Mouse (Mus musculus): Measurements from ENCODE around the gene Oip5.
"Not testable (repeated sequence)": the region's sequence is repeated elsewhere in the genome, so short reads cannot be mapped to it uniquely, and the experiment has no call there.

Gene Oip5

GRCm38 (mm10) chr2:119618199-119618982 is at the start of gene Oip5, which contains the start of gene Nusap1:
Gene Oip5, minus strand, starts transcription at chr2:119618469.
Gene Nusap1, plus strand, starts transcription at chr2:119618298.
- DNase-seq = peak; percentile 90

- not testable (repeated sequence) for DNase-seq
Observed at GRCm38 (mm10) chr2:119665744-119666143, 47.5 kb upstream of the Oip5 start.

GRCm38 (mm10) chr2:119662220-119663182 is 44.2 kb upstream of the Oip5 start, which contains the start of gene Ndufaf1:
Gene Ndufaf1, minus strand, starts transcription at chr2:119662827.
- peak; percentile 73 for DNase-seq

GRCm38 (mm10) chr2:119644254-119644653 is 26.0 kb upstream of the Oip5 start:
- no peak for DNase-seq

GRCm38 (mm10) chr2:119641214-119641912 is 23.1 kb upstream of the Oip5 start:
- DNase-seq = no peak

GRCm38 (mm10) chr2:119636781-119637180 is 18.5 kb upstream of the Oip5 start:
- DNase-seq = no peak

DNA sequence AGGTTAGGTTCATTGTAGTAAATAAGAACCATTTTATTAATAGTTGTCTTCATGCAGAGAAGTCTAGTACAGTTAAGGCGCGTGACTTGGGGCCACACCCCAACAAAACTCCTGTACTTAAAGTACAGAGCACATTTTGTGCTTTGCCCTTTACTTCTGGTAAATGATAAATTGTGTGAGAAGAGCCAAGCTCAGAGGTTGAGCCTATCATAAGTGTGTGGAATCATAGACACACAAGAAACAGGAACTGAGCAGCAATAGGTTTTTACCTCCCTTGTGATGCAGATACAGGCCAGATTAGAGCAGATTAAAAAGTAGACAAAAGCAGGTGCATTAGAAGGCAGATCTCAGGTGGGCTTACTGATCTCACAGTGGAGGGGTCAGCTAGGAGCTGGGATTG is 3.0 kb upstream of the Oip5 start:
- no peak for DNase-seq

GRCm38 (mm10) chr2:119619002-119619401 is 733 bp upstream of the Oip5 start:
- not testable (repeated sequence) for DNase-seq

DNA sequence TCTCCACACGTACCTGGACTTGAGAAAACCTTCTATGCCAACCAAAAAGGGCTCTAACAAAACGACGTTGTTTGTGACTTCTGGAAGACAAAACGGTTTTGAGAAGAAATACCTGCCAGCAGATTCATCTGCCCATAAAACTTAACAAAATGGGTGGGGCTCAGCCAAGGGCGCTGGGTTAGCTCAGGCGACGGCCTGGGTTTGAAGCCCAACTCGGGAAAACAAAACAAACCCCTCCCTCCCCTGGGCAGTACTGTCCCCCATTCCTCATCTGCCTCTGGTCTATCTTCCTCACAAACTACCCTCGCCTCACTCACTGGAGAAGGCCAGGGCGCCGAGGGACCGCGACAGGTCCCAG is 449 bp downstream of the Oip5 start:
- DNase-seq = no peak

- DNase-seq = no peak
Observed at GRCm38 (mm10) chr2:119607023-119607422, 11.2 kb downstream of the Oip5 start.

DNA sequence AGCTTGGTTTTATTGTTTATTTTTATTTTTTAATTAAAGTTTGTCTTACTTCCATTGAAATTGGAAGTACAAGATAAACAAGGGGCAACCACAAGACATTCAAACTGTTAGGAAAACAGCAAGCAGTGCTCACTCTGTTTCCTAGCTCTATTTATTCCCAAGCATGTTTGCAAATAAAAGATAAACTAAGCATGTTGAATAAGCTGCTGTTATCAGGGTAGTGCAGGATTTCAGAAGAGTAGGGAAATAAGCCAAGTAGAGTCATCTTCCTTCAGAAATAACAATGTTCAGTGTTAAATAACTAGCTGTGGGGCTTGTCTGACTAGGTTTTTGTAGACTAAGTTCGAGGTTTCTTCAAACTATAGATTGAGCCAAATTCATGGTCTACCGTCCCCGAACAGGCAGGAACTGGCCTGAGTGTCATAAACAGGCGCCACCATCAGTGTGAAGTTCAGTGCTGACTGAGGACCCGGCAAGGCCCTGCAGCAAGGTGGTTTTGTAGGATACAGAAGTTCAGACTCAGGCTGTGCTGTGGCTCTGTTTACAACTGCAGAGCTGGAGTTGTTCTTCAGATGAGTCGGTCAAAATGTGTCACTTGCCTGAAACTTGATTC is 12.8 kb downstream of the Oip5 start:
- no peak for DNase-seq

- no peak for DNase-seq
Observed at GRCm38 (mm10) chr2:119603909-119604308, 14.4 kb downstream of the Oip5 start.

- no peak for DNase-seq
Observed at GRCm38 (mm10) chr2:119602488-119602887, 15.8 kb downstream of the Oip5 start.

DNA sequence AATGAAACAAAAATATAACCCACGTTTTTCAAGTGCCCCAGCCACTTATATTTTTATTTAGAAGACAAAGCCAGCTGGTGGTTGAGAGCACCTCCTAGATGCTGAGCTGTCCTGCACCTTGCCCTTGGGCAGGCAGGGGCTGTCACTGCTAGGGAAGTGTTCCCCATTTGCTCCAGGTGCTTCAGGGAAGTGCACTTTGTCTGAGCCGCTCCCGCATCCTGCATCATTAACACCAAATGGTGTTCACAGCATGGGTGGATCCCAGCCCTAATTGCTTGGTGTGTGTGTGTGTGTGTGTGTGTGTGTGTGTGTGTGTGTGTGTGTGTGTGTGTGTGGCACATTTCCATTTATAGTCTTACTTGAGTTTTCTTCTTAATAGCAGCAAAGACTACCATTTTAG is 16.7 kb downstream of the Oip5 start:
- not testable (repeated sequence) for DNase-seq

GRCm38 (mm10) chr2:119601027-119601426 is 17.2 kb downstream of the Oip5 start:
- no peak for DNase-seq

DNA sequence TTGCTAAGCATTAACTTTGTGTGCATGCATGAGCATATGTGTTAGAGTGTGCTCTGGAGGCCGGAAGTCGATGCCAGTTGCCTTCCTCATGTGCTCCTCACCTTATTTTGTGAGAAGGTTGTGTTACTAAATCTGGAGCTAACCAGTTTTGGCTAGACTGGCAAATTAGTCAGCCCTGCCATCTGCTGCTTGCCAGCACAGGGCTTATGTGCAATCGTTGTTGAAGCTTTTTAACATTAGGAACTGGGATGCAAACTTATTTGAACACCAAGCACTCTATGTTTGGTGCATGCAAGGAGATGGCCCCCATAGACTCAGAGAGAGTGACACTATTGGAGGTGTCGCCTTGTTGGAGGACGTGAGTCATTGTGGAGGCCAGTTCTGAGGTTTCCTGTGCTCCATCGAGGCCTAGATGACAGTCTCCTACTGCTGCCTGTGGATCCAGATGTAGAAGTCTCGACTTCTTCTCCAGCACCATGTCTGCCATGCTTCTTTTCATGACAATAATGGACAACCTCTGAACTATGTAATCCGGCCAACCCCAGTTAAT is 21.4 kb downstream of the Oip5 start:
- DNase-seq = peak; percentile 40

DNA sequence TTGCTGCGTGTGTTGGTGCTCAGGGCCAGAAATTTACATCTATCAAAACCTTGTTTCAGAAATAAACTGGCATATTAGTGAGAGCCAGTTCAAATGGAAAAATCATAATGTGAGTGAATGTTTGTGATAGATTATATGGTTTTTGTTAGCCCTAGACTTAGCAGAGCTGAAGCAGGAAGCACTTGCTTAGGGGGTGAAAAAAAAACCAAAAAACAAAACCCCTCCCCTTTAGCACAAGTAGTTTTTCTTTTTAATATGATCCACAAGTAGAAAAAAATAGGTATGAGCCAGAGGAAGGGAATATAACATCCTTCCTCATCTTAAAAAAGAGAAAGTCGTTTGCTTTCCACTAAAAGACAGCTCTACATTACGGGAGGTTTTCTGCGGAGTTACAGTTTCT is 23.0 kb downstream of the Oip5 start:
- no peak for DNase-seq

DNA sequence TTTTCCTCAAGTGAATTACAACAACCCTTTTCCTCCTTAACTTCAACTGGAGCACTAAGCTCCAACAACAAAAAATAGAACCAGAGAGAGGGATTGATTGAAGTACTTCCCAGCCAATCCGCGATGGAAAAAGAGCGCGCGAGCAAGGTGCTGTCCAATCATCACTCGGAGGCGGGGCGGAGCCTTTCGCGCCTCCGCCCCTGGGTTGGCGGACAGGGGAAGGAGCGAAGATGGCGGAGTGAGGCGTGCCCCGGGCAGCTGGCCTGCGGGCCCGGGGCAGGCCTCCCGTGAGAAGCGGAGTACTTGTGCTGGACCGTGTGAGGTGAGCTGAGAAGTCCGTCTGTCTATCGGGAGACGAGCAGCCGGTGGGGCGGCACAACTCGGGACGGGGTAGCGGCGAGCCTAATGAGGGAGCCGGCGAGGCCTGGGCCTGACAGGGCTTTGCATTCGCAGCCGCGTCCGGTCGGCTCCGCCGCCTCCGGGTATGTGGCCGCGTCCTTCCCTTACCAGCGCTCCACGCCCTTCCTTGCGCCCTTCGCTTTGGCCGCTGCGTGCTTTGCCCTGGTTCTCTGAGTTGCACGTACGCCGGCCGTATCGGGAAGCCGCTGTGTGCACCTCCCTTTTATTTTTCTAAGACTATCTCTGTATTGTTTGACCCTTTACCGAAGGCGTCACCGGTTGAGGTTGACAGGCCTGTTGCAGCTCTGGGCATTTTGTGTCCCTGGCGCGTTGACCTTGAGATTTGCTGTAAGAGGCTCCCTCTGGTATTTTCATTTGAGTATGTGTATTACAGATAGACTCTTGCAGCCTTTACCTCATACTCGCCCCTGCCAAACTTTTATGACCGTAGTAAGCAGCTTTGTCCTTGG is 23.9 kb downstream of the Oip5 start:
- peak; percentile 95 for DNase-seq

- DNase-seq = no peak
Observed at GRCm38 (mm10) chr2:119593765-119594112, 24.5 kb downstream of the Oip5 start.

DNA sequence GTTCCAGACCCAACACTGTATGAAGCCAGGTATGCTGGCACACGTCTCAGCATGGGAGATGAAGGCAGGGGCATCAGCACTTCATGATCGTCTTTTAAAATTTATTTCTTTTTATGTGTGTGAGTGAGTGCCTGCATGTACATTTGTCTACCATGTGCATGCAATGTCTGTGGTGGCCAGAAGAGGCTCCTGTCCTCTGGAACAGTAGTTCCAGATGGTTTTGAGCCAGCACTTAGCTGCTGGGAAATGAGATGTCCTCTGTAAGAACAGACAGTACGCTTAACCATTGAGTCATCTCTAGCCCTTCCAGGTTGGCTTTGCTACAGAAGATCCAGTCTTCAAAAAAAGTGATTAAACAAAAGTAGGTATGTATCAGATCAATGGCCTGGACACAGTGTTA is 27.0 kb downstream of the Oip5 start:
- no peak for DNase-seq

DNA sequence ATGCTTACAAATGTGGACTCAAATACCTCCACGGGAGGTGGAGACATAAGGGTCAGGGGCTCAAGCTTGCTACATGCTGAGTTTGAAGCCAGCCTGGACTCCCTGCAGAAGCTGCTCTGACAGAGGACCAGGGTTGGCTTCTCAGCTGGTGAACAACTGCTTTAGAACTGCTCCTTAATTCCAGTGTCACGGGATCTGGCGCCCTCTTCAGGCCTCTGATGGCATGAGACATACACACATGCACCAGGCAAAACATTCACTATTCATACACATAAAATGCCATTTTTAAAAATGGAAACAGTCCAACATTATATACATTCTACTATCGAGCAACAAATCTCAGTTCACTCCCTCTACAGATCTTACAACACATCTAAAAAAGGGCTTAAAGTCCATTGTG is 30.9 kb downstream of the Oip5 start:
- no peak for DNase-seq
